Mouse (Mus musculus) megakaryocyte, adult 5-6 weeks (primary cell): ENCODE results near the gene Cbx7. TPM values are rescaled to one million over a fixed set of nuclear protein-coding genes. Genes with fewer than 3 reads are reported as not detected.
A peak's percentile ranks its signal among the peaks of the same experiment; 100 is the strongest.

Experiments
- ATAC-seq: 2 replicates; pipeline ENCODE4 v1.8.0; 2016; ENCODE audit warnings: mild to moderate bottlenecking, inconsistent platforms; ENCODE audit not compliant: poor library complexity, severe bottlenecking
- total RNA-seq, 2 experiments: library from RNA; stranded (forward) in 1 of 2; stranded (reverse) in 1 of 2; fragments of 153-499, 151-499 nt in 1 of 2; fragments of 221-1000, 200-1000 nt in 1 of 2; gene quantifications; 2 replicates each; pipeline versions ENCODE4 v1.2.3 to v1.2.4; 2015 to 2017

The Cbx7 gene
- total RNA-seq, 2 experiments from 2014 or later, result 3.9 to 5.5 TPM

- no peak for ATAC-seq
Observed at GRCm38 (mm10) chr15:80003581-80003980, 32.7 kb upstream of the Cbx7 start.

GRCm38 (mm10) chr15:80001601-80002000 is 30.7 kb upstream of the Cbx7 start:
- ATAC-seq, result no peak

GRCm38 (mm10) chr15:80000694-80001093 is 29.8 kb upstream of the Cbx7 start:
- ATAC-seq, result no peak

- no peak for ATAC-seq
Observed at GRCm38 (mm10) chr15:79997988-79998387, 27.1 kb upstream of the Cbx7 start.

GRCm38 (mm10) chr15:79996781-79997180 is 25.9 kb upstream of the Cbx7 start:
- no peak for ATAC-seq

GRCm38 (mm10) chr15:79995552-79995951 is 24.6 kb upstream of the Cbx7 start:
- no peak for ATAC-seq

GRCm38 (mm10) chr15:79994566-79994965 is 23.6 kb upstream of the Cbx7 start:
- no peak for ATAC-seq

GRCm38 (mm10) chr15:79986182-79986581 is 15.3 kb upstream of the Cbx7 start:
- no peak for ATAC-seq

GRCm38 (mm10) chr15:79985471-79985870 is 14.6 kb upstream of the Cbx7 start:
- ATAC-seq, result no peak

GRCm38 (mm10) chr15:79984152-79984551 is 13.2 kb upstream of the Cbx7 start:
- no peak for ATAC-seq

GRCm38 (mm10) chr15:79980716-79981115 is 9.8 kb upstream of the Cbx7 start:
- no peak for ATAC-seq

GRCm38 (mm10) chr15:79972186-79972585 is 1.3 kb upstream of the Cbx7 start:
- no peak for ATAC-seq

- ATAC-seq, result no peak
Observed at GRCm38 (mm10) chr15:79970491-79970890, 428 bp downstream of the Cbx7 start.

GRCm38 (mm10) chr15:79967346-79967745 is 3.6 kb downstream of the Cbx7 start:
- ATAC-seq, result no peak

GRCm38 (mm10) chr15:79964376-79964775 is 6.5 kb downstream of the Cbx7 start:
- no peak for ATAC-seq

- ATAC-seq, result no peak
Observed at GRCm38 (mm10) chr15:79962661-79963060, 8.3 kb downstream of the Cbx7 start.

- no peak for ATAC-seq
Observed at GRCm38 (mm10) chr15:79961366-79961921, 9.5 kb downstream of the Cbx7 start.

- no peak for ATAC-seq
Observed at GRCm38 (mm10) chr15:79958418-79958817, 12.5 kb downstream of the Cbx7 start.

GRCm38 (mm10) chr15:79956559-79956958 is 14.4 kb downstream of the Cbx7 start:
- peak; percentile 67 for ATAC-seq

- ATAC-seq, result no peak
Observed at GRCm38 (mm10) chr15:79953470-79953869, 17.4 kb downstream of the Cbx7 start.

- no peak for ATAC-seq
Observed at GRCm38 (mm10) chr15:79952504-79953231, 18.3 kb downstream of the Cbx7 start.

GRCm38 (mm10) chr15:79951730-79952503 is 19.0 kb downstream of the Cbx7 start:
- ATAC-seq, result no peak
